Mouse (Mus musculus): Measurements from ENCODE around the gene Fam81b.

The Fam81b gene

GRCm38 (mm10) chr13:76194937-76195336, 109.9 kb downstream of the Fam81b start:
- no peak for DNase-seq (ENCODE audit: low read depth, low spot score)

- DNase-seq (ENCODE audit: low read depth, low spot score), result no peak
Observed at GRCm38 (mm10) chr13:76190273-76190672, 114.6 kb downstream of the Fam81b start.

DNA sequence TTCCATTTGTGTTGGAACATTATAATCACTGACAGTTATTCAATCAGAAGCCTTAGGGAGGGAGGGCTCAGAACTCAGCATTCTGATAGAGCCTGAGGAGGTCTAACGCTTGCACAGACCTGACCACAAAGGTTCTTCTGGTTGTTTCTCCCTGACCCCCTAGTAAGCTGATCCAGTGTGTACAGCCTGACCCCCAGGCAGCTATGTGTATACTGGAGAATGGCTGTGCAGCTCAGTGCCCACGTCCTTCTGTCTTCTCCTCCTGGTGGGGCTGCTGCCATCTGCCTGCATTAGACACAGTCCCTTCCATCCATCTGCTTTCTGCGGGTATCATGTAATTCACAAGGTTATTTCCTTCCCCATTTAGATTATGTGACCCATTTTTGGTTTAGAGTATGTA, 115.7 kb downstream of the Fam81b start:
- no peak for DNase-seq (ENCODE audit: low read depth, low spot score)

- no peak for DNase-seq (ENCODE audit: low read depth, low spot score)
Observed at GRCm38 (mm10) chr13:76187651-76188050, 117.2 kb downstream of the Fam81b start.

GRCm38 (mm10) chr13:76178700-76179099, 126.2 kb downstream of the Fam81b start:
- DNase-seq (ENCODE audit: low read depth, low spot score), result no peak

DNA sequence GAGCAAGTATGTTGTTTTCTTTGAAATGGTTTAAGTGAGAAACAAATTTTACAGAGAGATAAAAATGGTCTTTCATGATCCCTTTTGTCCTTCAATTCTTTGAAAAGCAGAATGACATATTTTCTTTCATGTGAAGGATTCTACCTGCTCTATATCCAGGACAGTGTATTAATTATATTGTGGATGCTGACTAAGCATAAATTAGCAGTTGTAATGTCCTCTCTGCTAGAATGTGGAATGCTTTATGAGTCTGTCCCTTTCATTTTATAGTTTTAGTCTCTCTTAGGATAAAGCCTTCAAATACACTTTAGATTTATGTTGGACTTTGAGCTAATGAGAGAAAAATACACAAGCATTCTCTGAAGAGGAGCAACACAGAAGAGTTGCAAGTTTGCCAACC, 130.6 kb downstream of the Fam81b start:
- DNase-seq (ENCODE audit: low read depth, low spot score), result no peak

- DNase-seq (ENCODE audit: low read depth, low spot score), result no peak
Observed at GRCm38 (mm10) chr13:76160587-76160986, 144.3 kb downstream of the Fam81b start.

DNA sequence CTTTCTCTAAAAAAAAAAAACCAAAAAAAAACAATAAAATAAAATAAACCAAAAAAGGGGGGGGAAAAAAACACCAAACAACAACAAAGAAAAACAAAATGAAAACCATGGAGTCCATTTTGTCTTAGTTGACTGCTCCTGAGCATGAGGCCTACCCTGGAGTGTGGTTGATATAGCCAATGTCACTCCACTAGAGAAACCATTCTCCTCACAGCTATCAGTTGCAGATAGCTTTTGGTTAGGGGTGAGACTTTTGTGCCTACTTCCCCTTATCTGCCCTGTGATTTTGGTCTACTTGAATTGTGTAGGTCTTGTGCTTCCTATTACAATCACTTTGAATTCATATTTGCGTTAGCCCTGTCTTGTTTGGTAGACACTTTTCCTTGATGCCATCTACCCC, 147.4 kb downstream of the Fam81b start:
- DNase-seq (ENCODE audit: low read depth, low spot score), result no peak

- DNase-seq (ENCODE audit: low read depth, low spot score), result no peak
Observed at GRCm38 (mm10) chr13:76157099-76157498, 147.8 kb downstream of the Fam81b start.
